Mouse (Mus musculus): Measurements from ENCODE around the gene Elfn1. TPM values are rescaled to one million over a fixed set of nuclear protein-coding genes. Genes with fewer than 3 reads are reported as not detected.

Elfn1 gene
- not detected for total RNA-seq (2023)

DNA sequence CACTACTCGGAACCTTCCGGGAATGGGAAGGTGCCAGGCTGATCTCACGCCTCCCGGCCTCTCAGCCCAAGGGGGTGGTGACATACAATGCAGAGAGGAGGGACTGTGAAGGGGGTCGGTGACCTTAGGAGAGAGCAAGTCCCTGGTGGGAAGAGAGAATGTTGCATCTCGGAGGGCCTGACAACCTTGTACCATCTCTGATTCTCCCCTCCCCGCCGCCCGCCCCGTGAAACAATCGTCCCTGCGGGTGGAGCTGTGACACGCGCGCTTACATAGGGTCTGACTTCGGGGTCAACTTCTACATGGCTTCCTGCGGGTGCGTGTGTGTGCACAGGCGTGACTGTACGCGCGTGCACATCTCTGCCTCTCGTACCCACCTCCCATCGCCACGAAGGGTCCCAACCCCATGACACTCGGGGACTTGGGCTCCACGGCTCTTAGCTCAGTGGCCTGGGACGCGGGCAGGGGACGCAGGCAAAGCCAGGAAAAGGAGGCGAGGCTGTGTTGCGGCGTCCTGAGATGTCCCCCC is at the start of gene Elfn1:
Gene Elfn1, plus strand, starts transcription at position 230 of the 529 bp plus-strand sequence.

Other genes with a start within 250 kb of the Elfn1 start
- 0.23 TPM for gene Micall2, start 171.6 kb upstream of the Elfn1 start, total RNA-seq (2023)
- 103 TPM for gene Ints1, start 132.3 kb upstream of the Elfn1 start, total RNA-seq (2023)
- 181 TPM for gene Mafk, start 116.4 kb upstream of the Elfn1 start, total RNA-seq (2023)
- gene Tmem184a, start 88.0 kb upstream of the Elfn1 start, total RNA-seq (2023), result not detected
- not detected for gene Gm26938, start 81.5 kb upstream of the Elfn1 start, total RNA-seq (2023)
- 10.7 TPM for gene Psmg3, start 81.1 kb upstream of the Elfn1 start, total RNA-seq (2023)